Mouse (Mus musculus): ENCODE data around the gene Gtf3c2. TPM values are rescaled to one million over a fixed set of nuclear protein-coding genes. Genes with fewer than 3 reads are reported as not detected.
"Not testable (repeated sequence)": the region's sequence is repeated elsewhere in the genome, so short reads cannot be mapped to it uniquely, and the experiment has no call there.

Gene Gtf3c2
- polyA plus RNA-seq, 1 experiment, result not detected

DNA sequence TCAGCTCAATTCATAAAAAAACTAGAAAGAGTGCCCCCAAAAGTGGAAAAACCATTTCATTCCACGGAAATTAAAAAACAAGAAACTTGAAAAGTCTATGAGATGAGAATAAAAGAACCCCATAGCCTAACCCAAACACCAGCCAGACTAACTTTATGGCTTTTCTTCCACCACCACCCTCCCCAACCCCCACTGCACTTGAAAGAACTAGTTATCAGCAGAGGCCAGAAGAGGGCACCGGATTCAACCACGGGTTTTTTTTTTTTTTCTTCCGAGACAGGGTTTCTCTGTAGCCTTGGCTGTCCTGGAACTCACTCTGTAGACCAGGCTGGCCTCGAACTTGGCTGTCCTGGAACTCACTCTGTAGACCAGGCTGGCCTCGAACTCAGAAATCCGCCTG lies 38.4 kb upstream of the Gtf3c2 start:
- H3K4me1 ChIP-seq (ENCODE audit: control insufficient read depth, insufficient read depth, low read length), result 0 out of 2 replicates have a peak, but pooled peaks cover 2% of the 10 kb centered on the region
- no peak overlapping the region for H3K4me3 ChIP-seq (ENCODE audit: insufficient read depth, low read depth, low read length)
- H3K27ac ChIP-seq (ENCODE audit: insufficient read depth, low read depth, low read length), result no peak overlapping the region
- WGBS, result 57% methylated on average over 7 of the region's 7 CpGs
- TF ChIP-seq POLR2A (IDR thresholded peaks at IDR 0.05; ENCODE audit: insufficient read depth, low read depth, low read length), result no peak
- no peak for TF ChIP-seq CTCF (IDR thresholded peaks at IDR 0.05; ENCODE audit: insufficient read depth, low read depth, low read length)

DNA sequence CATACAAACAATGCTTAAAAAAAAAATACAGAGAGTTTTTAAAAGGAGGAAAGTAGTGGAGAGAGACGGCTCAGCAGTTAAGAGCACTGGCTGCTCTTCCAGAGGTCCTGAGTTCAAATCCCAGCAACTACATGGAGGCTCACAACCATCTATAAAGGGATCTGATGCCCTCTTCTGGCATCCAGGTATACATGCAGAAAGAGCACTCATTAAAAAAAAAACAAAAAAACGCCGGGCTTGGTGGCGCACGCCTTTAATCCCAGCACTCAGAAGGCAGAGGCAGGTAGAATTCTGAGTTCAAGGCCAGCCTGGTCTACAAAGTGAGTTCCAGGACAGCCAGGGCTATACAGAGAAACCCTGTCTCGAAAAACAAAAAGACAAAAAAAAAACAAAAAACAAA lies 36.6 kb upstream of the Gtf3c2 start:
- not testable (repeated sequence) for H3K4me3 ChIP-seq (ENCODE audit: insufficient read depth, low read depth, low read length); H3K4me1 ChIP-seq (ENCODE audit: control insufficient read depth, insufficient read depth, low read length); H3K27ac ChIP-seq (ENCODE audit: insufficient read depth, low read depth, low read length)
- 82% methylated on average over 6 of the region's 6 CpGs for WGBS

DNA sequence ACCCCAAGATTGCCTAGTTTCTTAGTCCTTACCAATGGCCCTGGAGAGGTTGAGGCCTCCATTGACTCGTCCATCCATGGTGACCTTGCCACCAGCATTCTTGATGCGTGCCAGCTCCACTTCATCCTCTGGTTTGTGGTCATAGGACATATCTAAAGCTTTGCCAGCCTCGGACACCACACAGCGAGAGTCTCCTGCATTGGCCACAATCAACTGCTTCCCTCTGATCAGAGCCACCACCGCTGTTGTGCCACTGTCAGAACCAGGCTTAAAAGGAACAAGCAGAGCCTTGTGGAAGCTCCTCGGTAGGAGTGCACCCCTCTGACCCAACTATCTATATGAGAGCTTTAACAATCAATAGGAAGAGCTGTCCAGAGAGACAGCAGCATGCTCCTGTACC lies 24.5 kb upstream of the Gtf3c2 start:
- Histone ChIP-seq H3K4me3 (ENCODE audit: insufficient read depth, low read depth, low read length) (no peak overlapping the region), H3K27ac (ENCODE audit: insufficient read depth, low read depth, low read length) (no peak overlapping the region), H3K4me1 (ENCODE audit: control insufficient read depth, insufficient read depth, low read length) (peaks cover 17% of the 10 kb centered on the region)
- 94% methylated on average over 6 of the region's 6 CpGs for WGBS
- no peak for TF ChIP-seq CTCF (IDR thresholded peaks at IDR 0.05; ENCODE audit: insufficient read depth, low read depth, low read length)
- TF ChIP-seq POLR2A (IDR thresholded peaks at IDR 0.05; ENCODE audit: insufficient read depth, low read depth, low read length), result no peak

DNA sequence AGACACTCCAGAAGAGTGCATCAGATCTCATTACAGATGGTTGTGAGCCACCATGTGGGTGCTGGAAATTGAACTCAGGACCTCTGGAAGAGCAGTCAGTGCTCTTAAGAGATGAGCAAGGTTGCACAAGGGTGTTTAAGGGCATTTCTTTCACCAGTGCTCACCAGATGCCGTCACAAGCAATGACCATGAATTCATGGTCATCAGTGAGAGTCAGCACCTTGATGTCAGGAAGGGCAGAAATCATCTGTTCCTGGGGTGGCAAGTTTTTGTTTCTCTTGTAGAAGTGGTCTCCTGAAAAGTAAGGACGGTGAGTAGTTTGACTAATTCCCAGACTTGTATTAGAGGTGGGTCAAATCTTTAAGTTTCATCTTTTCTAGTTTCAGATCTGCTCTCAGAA lies 23.9 kb upstream of the Gtf3c2 start:
- WGBS, result 98% methylated on average over 2 of the region's 2 CpGs
- Histone ChIP-seq H3K4me3 (ENCODE audit: insufficient read depth, low read depth, low read length) (no peak overlapping the region), H3K4me1 (ENCODE audit: control insufficient read depth, insufficient read depth, low read length) (peaks cover 17% of the 10 kb centered on the region), H3K27ac (ENCODE audit: insufficient read depth, low read depth, low read length) (no peak overlapping the region)
- TF ChIP-seq POLR2A (IDR thresholded peaks at IDR 0.05; ENCODE audit: insufficient read depth, low read depth, low read length) (no peak), CTCF (IDR thresholded peaks at IDR 0.05; ENCODE audit: insufficient read depth, low read depth, low read length) (no peak)

DNA sequence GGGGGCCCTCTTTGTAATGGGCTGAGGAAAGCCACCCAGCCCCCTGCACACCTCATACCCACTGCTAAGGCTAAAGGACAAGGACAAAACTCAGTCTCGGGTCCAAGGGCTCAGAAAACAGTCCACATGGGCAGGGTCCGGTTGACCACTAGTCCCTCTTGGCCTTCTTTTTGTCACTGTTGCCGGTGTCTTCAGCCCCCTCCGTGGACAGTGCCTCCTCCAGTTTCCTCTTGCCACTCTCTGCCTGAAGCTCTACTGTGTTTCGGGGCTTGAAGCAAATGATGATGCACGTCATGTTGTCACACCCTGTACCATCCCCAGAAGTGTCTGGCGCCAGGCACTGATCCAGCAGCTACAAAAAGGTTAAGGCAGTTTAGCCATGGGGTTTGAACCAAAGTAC lies 23.0 kb upstream of the Gtf3c2 start:
- TF ChIP-seq CTCF (IDR thresholded peaks at IDR 0.05; ENCODE audit: insufficient read depth, low read depth, low read length), result no peak
- no peak for TF ChIP-seq POLR2A (IDR thresholded peaks at IDR 0.05; ENCODE audit: insufficient read depth, low read depth, low read length)
- Histone ChIP-seq H3K27ac (ENCODE audit: insufficient read depth, low read depth, low read length) (0 out of 2 replicates have a peak overlapping the region, but pooled peaks have one; percentile 28), H3K4me3 (ENCODE audit: insufficient read depth, low read depth, low read length) (peak overlapping the region; percentile 53), H3K4me1 (ENCODE audit: control insufficient read depth, insufficient read depth, low read length) (peaks cover 17% of the 10 kb centered on the region)
- 88% methylated on average over 7 of the region's 7 CpGs for WGBS

DNA sequence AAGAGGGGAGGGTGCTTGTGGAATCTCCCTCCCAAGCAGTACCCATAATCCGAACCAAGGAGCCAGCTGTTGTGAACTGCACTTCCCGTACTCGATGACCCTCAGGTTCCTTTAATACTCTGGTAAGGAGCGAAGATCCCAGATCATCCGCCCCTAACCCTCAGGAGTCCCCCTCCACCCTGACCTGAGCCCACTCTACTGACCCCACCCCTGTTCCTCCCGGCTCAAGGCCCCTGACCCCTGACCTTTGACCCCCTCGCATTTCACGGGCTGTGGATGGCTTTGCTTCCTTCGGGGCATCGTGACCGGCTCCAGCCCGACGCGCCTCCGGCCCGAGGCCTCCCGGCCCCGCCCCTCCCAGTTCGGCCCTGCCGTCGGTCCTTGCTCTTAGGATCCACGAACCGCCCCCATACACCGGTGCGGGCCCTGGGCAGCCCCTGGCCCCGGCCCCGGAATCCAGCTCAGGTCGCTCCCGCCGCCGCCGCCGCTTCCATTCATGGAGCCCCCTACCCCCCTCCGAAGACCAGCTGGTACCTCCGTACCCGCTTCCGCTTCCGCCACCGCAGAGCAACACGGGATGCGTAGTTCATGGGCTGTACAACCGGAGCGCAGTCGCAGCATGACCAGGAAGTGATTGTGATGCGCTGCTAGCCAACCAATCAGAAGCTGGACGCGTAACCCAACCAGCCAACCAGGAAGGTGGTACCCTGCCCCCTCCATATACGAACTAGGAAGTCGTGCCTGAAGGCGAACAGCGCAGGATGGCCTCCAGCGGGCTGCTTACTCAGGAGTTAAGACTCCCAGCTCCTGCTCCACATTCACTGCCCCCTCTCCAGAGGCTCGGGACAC lies 22.0 kb upstream of the Gtf3c2 start, which contains the start of gene Zfp513:
Gene Zfp513, minus strand, starts transcription at position 562 of the 849 bp plus-strand sequence.
- under 1% methylated on average over 53 of the region's 53 CpGs for WGBS
- H3K27ac ChIP-seq (ENCODE audit: insufficient read depth, low read depth, low read length), result peak within 1 kb of the TSS; percentile 28
- H3K4me3 ChIP-seq (ENCODE audit: insufficient read depth, low read depth, low read length), result peak within 1 kb of the TSS; percentile 69
- H3K4me1 ChIP-seq (ENCODE audit: control insufficient read depth, insufficient read depth, low read length), result peaks cover 17% of the 10 kb centered on the region
- TF ChIP-seq POLR2A (IDR thresholded peaks at IDR 0.05; ENCODE audit: insufficient read depth, low read depth, low read length), result peak; percentile 56
- TF ChIP-seq CTCF (IDR thresholded peaks at IDR 0.05; ENCODE audit: insufficient read depth, low read depth, low read length), result no peak

DNA sequence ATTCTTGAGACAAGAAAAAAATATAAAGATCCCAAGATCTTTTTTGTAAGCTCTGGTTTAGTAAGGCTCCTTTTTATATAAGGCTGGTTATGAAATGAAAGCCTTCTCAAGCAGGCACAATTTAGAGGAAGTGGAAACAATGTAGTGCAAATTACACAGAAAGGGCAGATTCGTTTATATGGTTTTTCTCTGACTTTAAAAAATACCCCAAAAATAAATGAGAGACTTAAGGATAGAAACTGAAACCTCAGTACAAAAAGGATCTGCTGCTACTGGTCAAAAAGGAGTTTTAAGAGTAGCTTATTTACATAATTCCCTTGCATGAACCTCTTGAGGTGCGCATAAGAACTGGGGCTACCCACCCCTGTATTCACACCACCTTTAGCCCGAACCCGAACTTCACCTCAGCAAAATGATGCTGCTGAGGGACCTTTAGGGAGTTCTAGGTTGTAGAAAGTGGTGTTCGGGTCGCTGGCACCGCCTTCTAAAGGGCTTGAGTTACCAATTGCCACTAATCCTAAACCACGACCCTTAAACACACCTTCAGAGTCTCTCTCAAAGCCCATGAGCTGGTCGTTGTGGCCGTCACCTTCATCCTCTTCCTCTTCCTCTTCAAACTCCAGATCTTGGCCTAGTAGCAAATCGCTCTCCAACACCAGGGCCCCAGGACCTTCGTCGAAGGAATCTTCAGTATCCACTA lies 21.2 kb upstream of the Gtf3c2 start:
- Histone ChIP-seq H3K4me3 (ENCODE audit: insufficient read depth, low read depth, low read length) (peak overlapping the region; percentile 69), H3K27ac (ENCODE audit: insufficient read depth, low read depth, low read length) (peak overlapping the region; percentile 25; the same call in 1 of the 2 replicates), H3K4me1 (ENCODE audit: control insufficient read depth, insufficient read depth, low read length) (peaks cover 17% of the 10 kb centered on the region)
- TF ChIP-seq CTCF (IDR thresholded peaks at IDR 0.05; ENCODE audit: insufficient read depth, low read depth, low read length), result no peak
- WGBS, result 10% methylated on average over 13 of the region's 13 CpGs

DNA sequence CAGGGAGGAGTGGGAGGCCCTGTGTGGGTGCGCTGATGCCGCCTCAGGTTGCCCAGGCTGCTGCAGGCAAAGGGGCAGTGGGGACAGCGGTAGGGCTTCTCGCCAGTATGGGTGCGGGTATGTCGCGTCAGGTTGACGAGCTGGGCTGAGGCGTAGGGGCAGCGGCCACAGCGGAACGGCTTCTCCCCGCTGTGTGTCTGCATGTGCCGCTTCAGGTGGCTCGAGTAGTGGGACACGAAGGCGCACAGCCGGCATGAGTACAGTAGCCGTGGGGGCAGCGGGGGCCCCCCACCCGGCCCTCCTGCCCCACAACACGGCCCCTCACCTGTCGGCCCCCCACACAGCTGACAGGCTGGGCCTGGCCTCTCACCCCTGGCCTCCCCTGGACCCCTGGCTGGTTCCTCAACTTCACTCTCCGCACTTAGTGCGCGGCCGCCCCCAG lies 20.4 kb upstream of the Gtf3c2 start:
- no peak for TF ChIP-seq POLR2A (IDR thresholded peaks at IDR 0.05; ENCODE audit: insufficient read depth, low read depth, low read length)
- TF ChIP-seq CTCF (IDR thresholded peaks at IDR 0.05; ENCODE audit: insufficient read depth, low read depth, low read length), result no peak
- WGBS, result 88% methylated on average over 27 of the region's 27 CpGs
- peaks cover 17% of the 10 kb centered on the region for H3K4me1 ChIP-seq (ENCODE audit: control insufficient read depth, insufficient read depth, low read length)
- H3K4me3 ChIP-seq (ENCODE audit: insufficient read depth, low read depth, low read length), result no peak overlapping the region
- no peak overlapping the region for H3K27ac ChIP-seq (ENCODE audit: insufficient read depth, low read depth, low read length)

DNA sequence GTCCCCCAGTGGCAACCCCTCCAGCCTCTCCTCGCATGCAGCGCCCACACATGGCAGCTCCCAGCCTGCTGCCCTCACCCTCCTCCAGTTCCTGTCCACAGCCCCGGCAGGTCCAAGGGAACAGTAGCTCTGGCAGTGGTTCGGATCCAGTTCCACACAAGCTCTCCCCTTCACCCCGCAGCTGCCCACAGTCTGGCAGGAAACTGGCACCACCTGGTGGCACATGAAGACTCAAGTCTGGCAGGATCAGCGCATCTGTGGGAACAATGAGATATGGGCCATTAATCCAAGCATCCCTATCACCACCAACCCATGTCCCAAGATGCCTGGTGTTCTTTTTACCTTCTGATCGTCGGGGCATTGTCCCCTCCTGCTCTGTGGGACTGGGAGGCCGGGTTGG lies 19.9 kb upstream of the Gtf3c2 start:
- TF ChIP-seq CTCF (IDR thresholded peaks at IDR 0.05; ENCODE audit: insufficient read depth, low read depth, low read length), result 0 out of 2 replicates have a peak, but pooled peaks have one; percentile 25
- TF ChIP-seq POLR2A (IDR thresholded peaks at IDR 0.05; ENCODE audit: insufficient read depth, low read depth, low read length), result no peak
- 63% methylated on average over 9 of the region's 9 CpGs for WGBS
- peaks cover 17% of the 10 kb centered on the region for H3K4me1 ChIP-seq (ENCODE audit: control insufficient read depth, insufficient read depth, low read length)
- H3K4me3 ChIP-seq (ENCODE audit: insufficient read depth, low read depth, low read length), result no peak overlapping the region
- H3K27ac ChIP-seq (ENCODE audit: insufficient read depth, low read depth, low read length), result no peak overlapping the region

Measured in olfactory bulb, adult 2 months (tissue).